Mouse (Mus musculus): Measurements from ENCODE around the gene Ntrk3.

Gene Ntrk3

GRCm38 (mm10) chr7:78520243-78520927, 217.4 kb downstream of the Ntrk3 start:
- peak; percentile 78 for ATAC-seq (ENCODE audit: low TSS enrichment)

- no peak for ATAC-seq (ENCODE audit: low TSS enrichment)
These were observed 218.1 kb downstream of the Ntrk3 start for GRCm38 (mm10) chr7:78519689-78520088.

- no peak for ATAC-seq (ENCODE audit: low TSS enrichment)
These were observed 218.9 kb downstream of the Ntrk3 start for GRCm38 (mm10) chr7:78518760-78519363.

DNA sequence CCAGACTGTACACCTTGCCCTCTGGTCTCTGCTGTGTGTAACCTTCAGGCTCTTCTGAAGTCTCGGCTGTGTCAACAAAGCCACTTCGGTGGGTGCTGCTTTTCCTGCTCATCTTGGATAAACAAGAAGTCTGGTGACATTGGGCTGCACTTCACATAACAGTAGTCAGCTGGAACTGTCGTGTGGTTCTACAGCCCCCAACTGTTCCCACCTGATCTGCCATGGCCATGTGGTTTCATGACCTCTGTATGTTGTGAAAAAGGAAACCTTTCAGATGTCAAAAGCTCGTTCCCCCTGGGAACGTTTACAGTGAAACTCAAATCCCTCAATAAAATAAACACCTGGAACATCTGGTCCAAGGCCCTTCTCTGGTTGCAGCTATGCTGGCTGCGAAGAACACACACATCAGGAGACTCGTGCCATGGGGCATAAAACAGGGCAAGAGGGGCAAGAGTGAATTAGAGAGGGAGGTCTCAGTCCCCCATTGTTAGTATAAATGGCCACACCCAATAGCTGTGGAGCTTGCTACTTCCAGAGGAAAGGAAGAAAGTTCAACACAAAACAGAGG, 222.7 kb downstream of the Ntrk3 start:
- no peak for ATAC-seq (ENCODE audit: low TSS enrichment)

DNA sequence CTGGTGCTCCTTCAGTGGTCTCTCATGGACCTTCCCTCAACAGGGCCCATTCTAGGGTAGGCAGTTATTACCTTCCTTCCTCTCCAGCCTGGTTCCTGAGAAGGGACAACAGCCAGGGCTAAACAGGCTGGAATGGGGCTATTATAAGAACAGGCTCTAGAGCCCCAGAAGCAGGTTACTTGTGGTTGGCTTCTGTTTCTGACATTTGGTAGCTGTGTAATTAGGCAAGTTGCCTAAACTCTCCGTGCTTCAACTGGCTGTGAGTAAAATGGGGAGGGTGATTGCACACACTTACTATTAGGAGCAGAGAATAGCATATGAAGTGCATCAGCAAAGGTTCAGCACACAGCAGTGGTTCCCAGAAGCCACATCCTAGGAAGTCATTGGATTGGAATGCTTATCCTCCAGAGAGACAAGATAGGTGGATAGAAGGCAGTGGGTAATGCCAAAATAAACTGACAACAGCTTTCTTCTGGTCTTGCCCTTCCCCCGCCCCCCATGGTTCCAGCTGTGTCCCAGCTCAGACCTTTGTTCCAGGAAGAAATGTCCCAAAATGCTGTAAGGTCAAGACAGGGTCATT, 230.7 kb downstream of the Ntrk3 start:
- ATAC-seq (ENCODE audit: low TSS enrichment) = no peak

- peak; percentile 42 for ATAC-seq (ENCODE audit: low TSS enrichment)
These were observed 236.9 kb downstream of the Ntrk3 start for GRCm38 (mm10) chr7:78500863-78501262.

DNA sequence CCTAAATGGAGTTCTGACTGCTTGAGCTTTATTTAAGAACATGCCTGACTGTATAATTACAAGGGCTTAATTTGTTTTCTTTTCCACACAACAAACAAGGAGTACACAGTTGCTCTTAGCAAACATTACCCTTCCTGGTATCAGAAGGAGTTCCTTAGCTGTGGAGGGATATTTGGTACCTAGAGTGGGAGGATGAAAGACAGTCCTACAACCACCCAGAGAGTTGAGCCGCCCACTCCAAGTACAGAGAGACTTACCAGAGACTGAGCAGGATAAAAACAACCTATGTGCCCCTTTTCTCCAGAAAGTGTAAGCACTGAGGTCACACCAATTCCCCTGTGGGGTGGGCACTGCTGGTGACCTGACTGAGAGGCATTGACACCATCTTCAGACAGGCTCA, 237.8 kb downstream of the Ntrk3 start:
- peak; percentile 58 for ATAC-seq (ENCODE audit: low TSS enrichment)

- ATAC-seq (ENCODE audit: low TSS enrichment) = peak; percentile 71
These were observed 239.5 kb downstream of the Ntrk3 start for GRCm38 (mm10) chr7:78498356-78498755.

GRCm38 (mm10) chr7:78497819-78498218, 240.0 kb downstream of the Ntrk3 start:
- ATAC-seq (ENCODE audit: low TSS enrichment) = no peak

DNA sequence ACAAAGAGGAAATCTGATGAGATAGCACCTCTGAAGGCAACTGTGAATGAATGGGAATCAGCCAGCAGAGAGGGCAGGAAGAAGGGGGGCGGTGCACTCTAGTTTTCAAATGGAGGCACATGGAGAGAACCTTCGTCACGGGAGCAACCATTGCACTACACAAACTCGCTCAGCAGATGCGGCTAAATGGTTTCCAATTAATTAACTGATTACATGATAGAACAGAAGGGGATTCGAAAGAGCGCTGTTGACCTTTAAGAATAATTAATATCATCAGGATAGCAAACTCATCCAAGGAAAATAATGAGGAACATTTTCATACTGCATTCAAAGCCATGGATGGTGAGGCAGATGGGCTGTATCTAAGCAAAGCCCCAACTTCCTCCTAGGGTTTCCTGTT, 244.2 kb downstream of the Ntrk3 start:
- ATAC-seq (ENCODE audit: low TSS enrichment) = no peak

DNA sequence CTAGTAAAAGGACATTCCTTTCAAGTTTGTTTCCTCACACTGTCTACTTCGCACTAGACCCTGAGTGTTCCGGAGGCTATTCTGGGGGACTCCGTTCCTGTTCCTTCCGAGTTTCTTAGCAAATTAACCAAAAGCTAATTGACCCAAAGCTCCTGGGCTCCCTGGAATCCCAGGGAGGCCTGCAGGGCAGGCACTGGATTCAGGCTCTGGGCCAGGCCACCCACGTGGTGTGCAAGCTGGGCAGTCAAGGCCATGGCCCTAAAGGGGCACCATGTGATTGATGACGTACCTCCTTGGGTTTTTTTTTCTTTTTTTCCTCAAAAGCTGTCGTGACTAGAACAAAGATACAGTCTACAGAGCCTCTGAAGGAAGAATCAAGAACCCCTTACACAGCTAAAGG, 246.6 kb downstream of the Ntrk3 start:
- no peak for ATAC-seq (ENCODE audit: low TSS enrichment)

DNA sequence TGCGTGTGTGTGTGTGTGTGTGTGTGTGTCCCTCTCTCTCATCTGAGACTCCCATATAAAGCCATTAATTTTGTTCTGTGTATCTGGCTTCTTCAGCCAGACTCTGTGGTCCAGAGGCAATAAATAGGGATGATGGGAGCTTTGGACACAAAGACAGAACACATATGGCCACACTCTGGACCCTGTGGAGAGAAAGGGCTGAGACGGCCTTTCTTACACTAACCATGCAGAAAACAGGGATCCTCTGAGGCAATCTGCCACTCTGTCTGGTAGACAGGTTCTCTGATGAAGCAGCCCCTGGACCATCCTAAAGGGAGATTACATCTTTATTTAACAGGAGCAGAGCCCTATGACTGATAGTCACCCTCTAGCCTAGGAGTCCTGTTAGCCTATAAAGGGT, 253.5 kb downstream of the Ntrk3 start:
- no peak for ATAC-seq (ENCODE audit: low TSS enrichment)

DNA sequence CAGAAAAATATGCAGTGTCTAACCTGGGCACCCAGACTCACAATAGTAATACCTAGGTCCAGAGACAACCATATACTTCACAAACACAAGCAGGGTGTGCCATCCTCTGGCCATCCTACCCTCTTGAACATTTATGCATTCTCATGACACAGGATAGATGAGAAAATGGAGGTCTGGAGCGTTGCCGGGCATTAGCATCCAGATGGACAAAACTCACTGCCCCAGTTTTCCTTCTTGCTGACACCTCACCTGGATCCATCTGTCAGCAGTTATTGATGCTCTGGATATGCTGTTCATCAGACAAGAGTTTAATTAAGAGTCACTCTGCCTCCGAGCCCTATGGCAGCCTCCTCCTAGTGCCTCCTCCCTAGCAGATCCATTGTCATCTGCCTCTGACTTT, 254.1 kb downstream of the Ntrk3 start:
- no peak for ATAC-seq (ENCODE audit: low TSS enrichment)

- peak; percentile 39; the same call in 1 of the 2 replicates for ATAC-seq (ENCODE audit: low TSS enrichment)
These were observed 254.8 kb downstream of the Ntrk3 start for GRCm38 (mm10) chr7:78483061-78483460.

GRCm38 (mm10) chr7:78478881-78479280, 258.9 kb downstream of the Ntrk3 start:
- no peak for ATAC-seq (ENCODE audit: low TSS enrichment)

GRCm38 (mm10) chr7:78471755-78472154, 266.1 kb downstream of the Ntrk3 start:
- no peak for ATAC-seq (ENCODE audit: low TSS enrichment)

DNA sequence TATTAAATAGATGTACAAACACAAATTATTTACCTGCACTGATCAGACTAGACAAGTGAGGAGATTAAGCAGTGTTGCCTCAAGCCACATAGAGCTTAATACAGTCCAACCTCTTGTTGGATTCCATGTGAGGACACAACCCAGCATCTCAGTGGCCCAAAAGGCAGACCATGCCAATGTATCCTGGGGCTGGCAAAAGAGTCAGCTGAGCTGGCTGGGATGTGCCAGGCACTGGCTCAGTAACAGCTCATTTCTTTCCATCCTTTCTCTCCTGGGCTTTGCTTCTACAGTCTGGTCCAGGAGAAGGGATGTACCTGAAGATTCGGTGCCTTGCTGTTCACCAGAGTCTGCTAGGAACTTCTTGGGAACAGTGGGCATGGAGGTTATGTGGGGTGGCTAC, 266.5 kb downstream of the Ntrk3 start:
- no peak for ATAC-seq (ENCODE audit: low TSS enrichment)

- no peak for ATAC-seq (ENCODE audit: low TSS enrichment)
These were observed 275.2 kb downstream of the Ntrk3 start for GRCm38 (mm10) chr7:78462605-78463004.

GRCm38 (mm10) chr7:78459021-78459420, 278.8 kb downstream of the Ntrk3 start:
- no peak for ATAC-seq (ENCODE audit: low TSS enrichment)

DNA sequence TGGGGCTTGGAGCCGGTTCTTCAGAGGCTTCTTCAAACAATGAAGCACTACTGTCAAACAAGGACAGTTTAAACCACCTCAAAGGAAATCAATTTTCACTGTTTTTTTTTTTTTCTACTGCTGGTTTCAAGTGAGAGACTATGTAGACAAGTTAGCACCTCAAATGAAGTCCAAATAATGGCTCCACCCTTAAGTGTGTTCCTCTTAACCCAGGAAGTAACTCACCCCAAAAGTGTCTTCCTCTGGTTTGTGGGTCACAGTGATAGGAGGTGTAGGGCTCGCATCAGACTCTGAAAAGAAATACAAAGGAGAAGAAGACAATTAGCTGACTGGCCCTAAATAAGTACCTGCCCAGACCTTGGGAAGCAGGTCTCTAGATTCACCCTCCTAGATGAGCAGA, 286.1 kb downstream of the Ntrk3 start:
- no peak for ATAC-seq (ENCODE audit: low TSS enrichment)

DNA sequence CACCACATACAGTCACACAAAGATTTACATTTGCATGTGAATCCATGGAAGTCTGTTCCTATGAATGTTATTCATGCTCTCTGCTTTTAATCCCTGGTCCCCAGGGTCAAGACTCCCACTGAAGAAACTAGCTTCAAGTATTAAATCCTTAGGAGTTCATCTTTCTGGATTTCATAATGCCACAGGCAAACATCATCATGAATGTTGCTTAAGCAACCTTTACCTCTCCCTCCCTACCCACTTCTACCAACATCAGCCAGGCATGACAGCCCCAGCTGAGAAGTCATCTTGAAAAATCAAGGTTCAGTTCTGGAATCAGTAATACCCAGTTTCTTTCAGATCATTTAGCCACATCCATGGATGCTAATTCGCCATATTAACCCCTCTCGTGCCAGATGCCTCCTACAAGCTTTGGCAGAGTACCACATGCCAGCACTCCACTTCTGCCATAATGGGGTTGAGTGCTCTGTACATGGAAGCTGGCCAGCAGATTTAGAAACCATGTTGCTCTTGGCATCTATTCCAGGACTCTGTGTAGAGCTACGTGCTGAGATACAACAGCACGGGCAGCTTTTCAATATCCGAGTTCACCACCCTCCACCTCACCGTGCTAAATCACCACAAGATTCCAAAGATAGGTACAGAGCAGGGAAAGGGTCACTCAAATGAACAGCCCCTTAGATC, 287.8 kb downstream of the Ntrk3 start:
- no peak for ATAC-seq (ENCODE audit: low TSS enrichment)

DNA sequence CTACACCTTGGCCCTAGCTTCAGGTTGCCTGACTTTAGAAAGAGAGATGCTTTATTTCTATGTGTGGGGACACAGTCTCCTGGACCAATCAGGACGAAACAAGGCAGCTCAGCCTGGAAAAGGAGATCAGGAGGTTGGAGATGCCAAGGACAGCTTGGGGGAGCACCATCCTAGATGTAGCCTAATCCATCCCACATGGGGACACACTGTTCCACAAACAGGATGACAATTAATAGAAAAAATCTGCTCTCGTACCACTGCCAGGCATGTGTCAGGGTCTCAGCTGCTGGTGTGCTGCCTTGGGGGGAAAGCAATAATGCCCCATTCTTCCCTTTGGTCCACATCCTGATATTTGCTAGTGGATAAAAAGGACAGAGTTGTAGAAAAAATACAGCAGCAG, 289.0 kb downstream of the Ntrk3 start:
- no peak for ATAC-seq (ENCODE audit: low TSS enrichment)
